Mouse (Mus musculus) liver, embryonic 14.5 days (tissue): Measurements from ENCODE around the gene Olfr645.

Source experiments
- CTCF ChIP-seq: IDR thresholded peaks from 2 replicates; pipeline ENCODE4 v1.5.1; 2016; ENCODE audit warnings: antibody characterized with exemption, low read depth, control low read depth
- EP300 ChIP-seq: IDR thresholded peaks from 2 replicates; pipeline ENCODE4 v1.6.1; 2016; ENCODE audit warnings: antibody characterized with exemption, low read depth

- no peak for TF ChIP-seq CTCF
- no peak for TF ChIP-seq EP300
Measured at GRCm38 (mm10) chr7:104061345-104061744, 23.9 kb downstream of the Olfr645 start, which contains the start of gene 4930516K23Rik.
